Mouse (Mus musculus) spleen, adult 12 weeks (tissue): ENCODE data around the gene Sc5d.

Experiments used
- DNase-seq: peaks from one replicate; pipeline ENCODE4 v3.0.0; 2022; ENCODE audit warnings: low spot score

Sc5d gene

GRCm38 (mm10) chr9:42260481-42260880, 3.6 kb downstream of the Sc5d start:
- DNase-seq = no peak

- no peak for DNase-seq
These were observed 14.9 kb downstream of the Sc5d start for GRCm38 (mm10) chr9:42249112-42249511.

- no peak for DNase-seq
These were observed 17.4 kb downstream of the Sc5d start for GRCm38 (mm10) chr9:42246688-42247087.

DNA sequence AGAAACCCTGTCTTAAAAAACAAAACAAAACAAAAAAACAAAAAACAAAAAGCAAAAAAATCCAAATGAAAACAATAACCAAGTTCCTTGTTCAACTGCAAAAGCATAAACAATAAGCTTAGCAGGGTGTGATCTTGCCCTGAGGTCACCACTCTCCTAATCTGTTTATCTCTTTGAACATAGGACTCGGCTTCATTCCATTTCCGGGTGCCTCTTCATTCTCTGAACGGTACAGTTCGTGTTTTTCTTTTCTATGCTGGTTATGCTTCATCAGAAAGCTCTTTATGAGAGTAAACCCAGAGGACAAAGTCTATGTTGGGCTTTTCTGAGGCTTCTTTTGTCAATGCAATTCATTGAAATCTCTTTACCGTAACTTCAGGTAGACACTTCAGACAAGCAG, 19.9 kb downstream of the Sc5d start:
- no peak for DNase-seq

DNA sequence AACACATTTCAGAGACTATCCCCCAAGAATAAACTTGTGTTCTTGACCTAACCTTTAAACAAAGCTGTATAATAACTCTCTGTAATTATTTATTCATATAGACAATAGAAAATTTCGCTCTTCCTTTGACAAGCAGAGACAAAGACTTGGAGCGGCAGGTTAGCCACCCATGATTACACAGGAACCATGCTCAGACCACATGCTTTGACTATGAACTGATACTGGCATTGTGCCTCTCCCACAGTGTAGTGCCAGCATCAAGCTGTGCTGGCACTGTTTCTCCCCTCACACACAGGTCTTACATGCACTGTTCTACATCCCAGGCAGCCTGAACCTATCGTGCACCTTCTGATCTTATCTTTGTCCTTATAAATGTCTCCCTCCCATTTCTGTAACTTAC, 23.0 kb downstream of the Sc5d start:
- DNase-seq = no peak

DNA sequence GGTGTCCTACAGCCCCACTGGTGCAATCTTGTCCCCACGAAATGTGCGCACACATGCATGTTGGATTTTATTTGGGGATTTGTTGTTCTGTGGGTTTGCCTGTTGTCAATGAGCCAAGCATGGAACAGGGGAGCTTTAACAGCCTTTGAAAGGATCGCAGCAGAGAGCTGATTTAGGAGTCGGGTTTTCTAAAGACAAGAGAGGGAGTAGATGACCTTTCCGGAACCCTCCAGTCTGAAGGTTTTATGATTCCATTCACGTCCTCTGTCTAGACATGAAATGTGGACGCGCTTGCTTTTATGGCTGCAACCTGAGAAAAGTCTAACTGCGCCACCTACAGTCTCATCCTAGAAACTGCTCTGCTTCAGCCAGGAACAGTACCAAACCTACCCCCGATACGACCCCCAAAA, 23.5 kb downstream of the Sc5d start:
- DNase-seq = no peak

GRCm38 (mm10) chr9:42238827-42239226, 25.2 kb downstream of the Sc5d start:
- DNase-seq = no peak

DNA sequence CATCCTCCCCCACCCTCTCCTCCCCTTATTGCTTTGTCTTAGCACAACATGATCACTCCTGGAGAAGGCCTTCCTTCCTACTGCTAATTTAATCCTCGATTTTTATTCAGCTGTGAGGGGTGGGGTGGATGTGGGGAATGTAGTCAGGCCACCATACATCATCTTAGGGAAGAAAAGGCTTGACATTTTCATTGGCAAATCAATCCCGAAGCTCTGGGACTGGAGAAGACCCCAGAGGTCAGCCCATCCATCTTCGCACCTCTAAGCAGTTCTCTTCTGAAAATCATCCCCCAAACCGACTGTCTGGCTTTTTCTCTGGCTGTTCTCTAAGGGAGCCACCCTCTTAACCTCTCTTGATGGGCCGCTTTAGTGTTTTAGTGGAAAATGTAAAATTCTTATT, 32.9 kb downstream of the Sc5d start:
- DNase-seq = no peak

DNA sequence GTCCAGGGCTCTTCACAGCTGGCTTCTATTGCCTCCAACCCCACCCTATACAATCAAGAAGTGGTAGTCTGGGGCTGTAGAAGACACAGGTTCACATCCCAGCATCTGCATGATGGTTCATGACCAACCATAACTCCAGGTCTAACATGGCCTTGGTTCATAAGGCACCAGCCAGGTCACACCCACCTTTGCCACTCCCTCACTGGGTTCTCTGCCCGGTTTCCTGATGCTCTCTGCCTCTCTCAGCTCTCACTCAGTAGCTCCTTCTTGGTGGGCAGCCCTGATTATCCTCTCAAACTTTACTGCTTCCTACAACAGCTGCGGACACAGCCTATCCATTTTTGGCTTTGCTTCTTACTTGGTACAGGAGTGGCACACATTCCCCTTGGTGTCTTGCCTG, 33.7 kb downstream of the Sc5d start:
- DNase-seq = no peak

GRCm38 (mm10) chr9:42229465-42230110, 34.5 kb downstream of the Sc5d start:
- no peak for DNase-seq

- no peak for DNase-seq
These were observed 36.3 kb downstream of the Sc5d start for GRCm38 (mm10) chr9:42227804-42228203.

DNA sequence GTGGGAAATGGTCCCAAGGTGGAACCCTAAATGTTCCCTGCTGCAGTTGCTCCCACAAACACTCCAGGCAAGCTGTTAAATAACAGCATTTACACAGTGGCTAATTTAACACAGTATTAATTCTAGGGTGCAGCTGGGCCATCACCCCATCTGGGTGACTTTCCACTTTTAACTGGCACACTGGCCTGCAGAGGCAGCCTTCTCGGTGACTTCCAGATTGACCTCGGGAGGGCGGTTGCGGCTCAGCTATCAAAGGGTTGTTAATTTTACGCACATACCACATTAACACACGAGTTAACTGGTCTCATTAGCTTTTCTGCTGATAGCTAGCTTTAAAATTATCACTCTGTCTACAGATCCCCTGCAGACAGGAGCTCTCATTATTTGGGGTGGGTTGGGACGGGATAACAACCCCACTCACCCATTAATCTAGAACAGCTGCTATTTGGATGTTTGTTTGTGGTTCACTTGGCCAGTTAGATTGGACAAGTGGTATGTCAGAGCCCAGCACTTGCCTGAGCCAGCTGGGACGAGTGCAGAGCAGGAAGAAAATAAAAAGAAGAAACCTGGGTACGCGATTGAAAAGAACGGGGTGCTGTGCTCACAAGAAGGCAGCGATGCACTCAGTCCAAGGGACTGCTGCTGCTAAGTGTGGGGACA, 44.9 kb downstream of the Sc5d start:
- no peak for DNase-seq

DNA sequence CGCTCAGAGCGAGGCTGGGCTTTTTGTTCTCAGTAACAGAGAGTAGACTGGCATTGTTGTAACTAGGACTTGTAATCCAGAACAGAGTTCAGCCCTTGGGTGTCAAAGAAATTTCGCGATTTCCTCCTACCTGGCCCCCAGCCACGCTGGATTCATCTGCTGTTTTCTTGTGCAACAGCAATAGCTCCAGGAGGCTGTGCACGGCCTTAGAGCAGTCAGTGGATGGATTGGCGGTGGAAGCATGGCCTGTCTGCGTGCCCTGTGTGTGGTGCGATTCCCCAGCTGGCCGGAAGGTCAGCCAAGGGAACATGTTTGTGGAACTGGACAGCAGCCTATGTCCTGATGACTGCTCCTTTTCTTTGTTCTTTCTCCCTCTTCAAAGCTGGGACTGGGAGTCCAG, 46.4 kb downstream of the Sc5d start:
- DNase-seq = no peak

DNA sequence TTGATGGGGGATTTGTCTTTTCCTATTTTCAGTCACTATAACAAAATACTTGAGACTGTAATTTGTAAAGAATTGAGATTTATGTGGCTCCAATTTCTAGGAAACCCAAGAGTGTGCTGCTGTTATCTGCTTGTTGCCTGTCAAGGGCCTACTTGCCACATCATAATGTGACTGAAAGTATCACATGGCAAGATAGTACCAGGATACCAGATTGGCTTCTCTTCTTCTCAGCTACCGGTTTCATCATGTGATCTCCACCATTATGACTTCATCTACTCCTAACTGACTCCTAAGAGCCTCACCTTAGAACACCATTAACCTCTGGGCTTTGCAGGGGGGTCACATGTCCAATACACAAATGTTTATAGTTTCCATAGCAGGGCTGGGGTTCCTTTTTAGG, 49.9 kb downstream of the Sc5d start:
- DNase-seq = no peak

DNA sequence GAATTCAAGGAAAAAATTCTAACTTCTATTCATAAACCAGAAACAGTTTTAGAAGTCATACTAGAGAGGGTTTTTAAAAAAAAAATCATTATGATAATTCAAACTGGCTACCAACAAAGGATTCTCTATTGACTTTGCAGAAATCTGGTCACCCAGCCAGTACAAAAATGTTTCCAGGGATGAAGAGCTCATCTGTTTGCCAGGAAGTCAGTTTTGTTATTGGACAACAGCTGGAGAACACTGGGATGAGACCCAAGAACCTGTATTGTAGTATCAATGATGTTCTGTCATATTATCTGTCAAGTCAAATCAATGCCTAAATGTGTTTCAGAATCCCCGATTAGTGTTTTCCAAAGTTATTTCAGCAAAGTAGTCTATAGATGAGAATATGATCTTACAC, 50.9 kb downstream of the Sc5d start:
- DNase-seq = no peak

DNA sequence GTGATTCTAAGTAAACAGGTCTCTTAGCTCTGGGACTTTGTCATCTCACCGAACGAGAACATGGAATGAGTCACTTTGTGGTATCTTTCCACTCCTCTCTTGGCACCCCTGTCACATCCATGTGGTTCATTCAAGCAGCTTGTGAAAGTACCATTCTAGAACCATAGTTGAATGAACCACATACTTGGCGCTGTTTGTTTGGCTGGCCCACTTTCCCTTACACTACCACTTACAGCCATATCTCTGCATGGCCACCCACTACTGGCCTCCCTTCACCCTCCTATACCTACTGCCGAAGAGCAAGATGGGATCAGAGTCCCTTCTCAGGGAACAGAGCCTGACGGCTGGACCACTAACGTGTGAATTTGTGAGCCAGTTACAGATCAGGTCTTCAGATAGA, 54.4 kb downstream of the Sc5d start:
- no peak for DNase-seq

GRCm38 (mm10) chr9:42208463-42208862, 55.6 kb downstream of the Sc5d start:
- no peak for DNase-seq

DNA sequence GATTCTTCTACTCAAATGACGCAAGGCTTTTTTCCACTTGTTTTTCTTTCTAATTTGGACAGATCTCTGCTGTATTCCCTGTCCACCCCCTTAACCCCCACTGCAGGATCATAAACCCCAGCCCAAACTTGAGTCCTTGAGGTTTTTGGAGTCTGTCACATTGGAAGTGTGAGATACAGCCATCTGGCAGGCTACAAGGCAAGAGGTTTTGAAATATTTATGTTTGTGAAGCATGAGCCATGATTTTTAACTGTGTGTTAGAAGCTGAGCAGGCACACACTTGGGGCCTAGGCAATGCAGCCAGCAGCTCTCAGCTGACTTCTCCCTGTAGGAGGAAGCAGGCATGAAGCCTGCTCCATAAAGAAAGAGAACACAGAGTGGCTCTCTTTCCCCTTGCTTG, 57.3 kb downstream of the Sc5d start:
- DNase-seq = no peak

DNA sequence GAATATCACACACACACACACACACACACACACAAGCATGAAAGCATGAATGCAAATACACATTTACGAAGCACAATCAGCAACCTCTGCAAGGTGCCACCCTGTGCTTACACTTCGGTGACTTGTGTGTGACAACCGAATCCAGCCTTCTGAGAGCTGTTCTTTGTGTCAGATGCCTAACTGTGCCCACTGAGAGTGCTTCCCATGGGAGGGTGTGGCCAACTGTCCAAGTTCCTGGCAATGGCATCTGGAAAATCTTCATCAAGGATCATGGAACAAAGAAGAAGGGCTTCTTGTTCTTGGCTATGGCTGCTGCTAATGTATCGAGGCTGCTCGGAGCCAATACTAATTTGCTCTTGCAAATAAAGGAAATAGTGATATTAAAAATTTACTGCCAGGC, 61.8 kb downstream of the Sc5d start:
- no peak for DNase-seq
